Mouse (Mus musculus): ENCODE measurements around the gene Ugdh. TPM values are rescaled to one million over a fixed set of nuclear protein-coding genes. Genes with fewer than 3 reads are reported as not detected.
"Not testable (repeated sequence)": the region's sequence is repeated elsewhere in the genome, so short reads cannot be mapped to it uniquely, and the experiment has no call there.

The Ugdh gene
- polyA plus RNA-seq (2015; fragmentation: Nextera tagmentation; extraction: Ambion mirVana), result 48.3 and 51.1 TPM in 2 replicates

- peak within 1 kb of the TSS; percentile 85 for H3K4me2 ChIP-seq
- peak; percentile 98 for ATAC-seq (ENCODE audit: low FRiP score)
- H3K4me3 ChIP-seq, result peak within 1 kb of the TSS; percentile 65
- no peaks in the 10 kb centered on the region for H3K36me3 ChIP-seq
- no peaks in the 10 kb centered on the region for H3K27me3 ChIP-seq
- peak within 1 kb of the TSS; percentile 85 for H3K9ac ChIP-seq
- peaks cover 36% of the 10 kb centered on the region for H3K4me1 ChIP-seq (replicated peaks)
- H3K27ac ChIP-seq, result peak within 1 kb of the TSS; percentile 87
- whole genome bisulfite sequencing, result under 1% methylated on average over 50 of the region's 51 CpGs
- H3K9me3 ChIP-seq, result no peaks in the 10 kb centered on the region
These were observed at the start of gene Ugdh for GRCm38 (mm10) chr5:65435806-65436561. Ugdh (minus strand) TSS chr5:65435949.

- no peak overlapping the region for H3K4me3 ChIP-seq
- no peak overlapping the region for H3K9ac ChIP-seq
- ATAC-seq (ENCODE audit: low FRiP score), result no peak
- H3K27ac ChIP-seq, result no peak overlapping the region
- 90% methylated on average over 4 of the region's 4 CpGs for WGBS
- peaks cover 7% of the 10 kb centered on the region; the same call in 1 of the 2 replicates for H3K4me1 ChIP-seq (replicated peaks)
- H3K36me3 ChIP-seq, result no peaks in the 10 kb centered on the region
- no peaks in the 10 kb centered on the region for H3K27me3 ChIP-seq
- no peaks in the 10 kb centered on the region for H3K9me3 ChIP-seq
- no peak overlapping the region for H3K4me2 ChIP-seq
These were observed 47.2 kb upstream of the Ugdh start for GRCm38 (mm10) chr5:65482996-65483395.

GRCm38 (mm10) chr5:65480511-65480910, 44.8 kb upstream of the Ugdh start:
- no peaks in the 10 kb centered on the region for H3K27me3 ChIP-seq
- no peak for ATAC-seq (ENCODE audit: low FRiP score)
- H3K36me3 ChIP-seq, result no peaks in the 10 kb centered on the region
- H3K27ac ChIP-seq, result no peak overlapping the region
- no peaks in the 10 kb centered on the region for H3K9me3 ChIP-seq
- WGBS, result 86% methylated on average over 4 of the region's 4 CpGs
- H3K9ac ChIP-seq, result no peak overlapping the region
- H3K4me3 ChIP-seq, result no peak overlapping the region
- no peak overlapping the region for H3K4me2 ChIP-seq
- H3K4me1 ChIP-seq (replicated peaks), result no peaks in the 10 kb centered on the region

- Histone ChIP-seq H3K4me3 (no peak overlapping the region), H3K4me1 (replicated peaks) (no peaks in the 10 kb centered on the region), H3K9ac (no peak overlapping the region), H3K36me3 (no peaks in the 10 kb centered on the region), H3K27me3 (no peaks in the 10 kb centered on the region), H3K4me2 (no peak overlapping the region), H3K9me3 (no peaks in the 10 kb centered on the region), H3K27ac (no peak overlapping the region)
- ATAC-seq (ENCODE audit: low FRiP score), result no peak
- WGBS, result 90% methylated on average over 9 of the region's 9 CpGs
These were observed 44.1 kb upstream of the Ugdh start for GRCm38 (mm10) chr5:65479681-65480445.

- H3K9ac ChIP-seq, result no peak overlapping the region
- ATAC-seq (ENCODE audit: low FRiP score), result no peak
- WGBS, result 74% methylated on average over 4 of the region's 4 CpGs
- H3K27me3 ChIP-seq, result no peaks in the 10 kb centered on the region
- H3K4me3 ChIP-seq, result no peak overlapping the region
- H3K4me1 ChIP-seq (replicated peaks), result no peaks in the 10 kb centered on the region
- H3K4me2 ChIP-seq, result no peak overlapping the region
- no peaks in the 10 kb centered on the region for H3K36me3 ChIP-seq
- H3K9me3 ChIP-seq, result no peaks in the 10 kb centered on the region
- no peak overlapping the region for H3K27ac ChIP-seq
These were observed 42.5 kb upstream of the Ugdh start for GRCm38 (mm10) chr5:65478224-65478623.

GRCm38 (mm10) chr5:65476739-65477138, 41.0 kb upstream of the Ugdh start:
- not testable (repeated sequence) for H3K36me3 ChIP-seq; H3K4me3 ChIP-seq; H3K27ac ChIP-seq; H3K4me2 ChIP-seq; H3K9me3 ChIP-seq; H3K9ac ChIP-seq; ATAC-seq (ENCODE audit: low FRiP score); H3K27me3 ChIP-seq; H3K4me1 ChIP-seq (replicated peaks)
- 94% methylated on average over 4 of the region's 4 CpGs for WGBS

- Histone ChIP-seq H3K27ac (no peak overlapping the region), H3K4me1 (replicated peaks) (no peaks in the 10 kb centered on the region; the same call in 1 of the 2 replicates), H3K27me3 (no peaks in the 10 kb centered on the region), H3K36me3 (no peaks in the 10 kb centered on the region), H3K4me3 (no peak overlapping the region), H3K4me2 (no peak overlapping the region), H3K9ac (no peak overlapping the region), H3K9me3 (no peaks in the 10 kb centered on the region)
- 94% methylated on average over 2 of the region's 2 CpGs for WGBS
- no peak for ATAC-seq (ENCODE audit: low FRiP score)
These were observed 40.1 kb upstream of the Ugdh start for GRCm38 (mm10) chr5:65475806-65476205.

- H3K4me3 ChIP-seq, result no peak overlapping the region
- ATAC-seq (ENCODE audit: low FRiP score), result no peak
- H3K27ac ChIP-seq, result no peak overlapping the region
- H3K27me3 ChIP-seq, result no peaks in the 10 kb centered on the region
- WGBS, result 91% methylated on average over 6 of the region's 6 CpGs
- no peak overlapping the region for H3K9ac ChIP-seq
- H3K4me2 ChIP-seq, result no peak overlapping the region
- peaks cover 34% of the 10 kb centered on the region for H3K36me3 ChIP-seq
- H3K4me1 ChIP-seq (replicated peaks), result no peaks in the 10 kb centered on the region; the same call in 1 of the 2 replicates
- no peaks in the 10 kb centered on the region for H3K9me3 ChIP-seq
These were observed 34.0 kb upstream of the Ugdh start for GRCm38 (mm10) chr5:65469766-65470165.

- Histone ChIP-seq H3K9me3 (no peaks in the 10 kb centered on the region), H3K4me3 (no peak overlapping the region), H3K36me3 (peaks cover 42% of the 10 kb centered on the region), H3K9ac (no peak overlapping the region), H3K4me2 (no peak overlapping the region), H3K27ac (no peak overlapping the region), H3K4me1 (replicated peaks) (no peaks in the 10 kb centered on the region), H3K27me3 (no peaks in the 10 kb centered on the region)
- WGBS, result 78% methylated on average over 3 of the region's 3 CpGs
- no peak for ATAC-seq (ENCODE audit: low FRiP score)
These were observed 31.2 kb upstream of the Ugdh start for GRCm38 (mm10) chr5:65466911-65467310.

GRCm38 (mm10) chr5:65460361-65460760, 24.6 kb upstream of the Ugdh start:
- WGBS, result 94% methylated on average over 14 of the region's 14 CpGs
- Histone ChIP-seq H3K4me3 (no peak overlapping the region), H3K36me3 (peaks cover 46% of the 10 kb centered on the region), H3K9ac (no peak overlapping the region), H3K27ac (no peak overlapping the region), H3K9me3 (no peaks in the 10 kb centered on the region), H3K27me3 (no peaks in the 10 kb centered on the region), H3K4me1 (replicated peaks) (no peaks in the 10 kb centered on the region), H3K4me2 (no peak overlapping the region)
- no peak for ATAC-seq (ENCODE audit: low FRiP score)

GRCm38 (mm10) chr5:65459454-65459853, 23.7 kb upstream of the Ugdh start:
- Histone ChIP-seq H3K27me3 (no peaks in the 10 kb centered on the region), H3K4me3 (no peak overlapping the region), H3K9me3 (no peaks in the 10 kb centered on the region), H3K4me1 (replicated peaks) (no peaks in the 10 kb centered on the region), H3K36me3 (peaks cover 40% of the 10 kb centered on the region), H3K4me2 (no peak overlapping the region), H3K27ac (no peak overlapping the region), H3K9ac (no peak overlapping the region)
- WGBS, result 91% methylated on average over 3 of the region's 3 CpGs
- no peak for ATAC-seq (ENCODE audit: low FRiP score)

GRCm38 (mm10) chr5:65457846-65458245, 22.1 kb upstream of the Ugdh start:
- Histone ChIP-seq H3K9ac (no peak overlapping the region), H3K27ac (no peak overlapping the region), H3K36me3 (peaks cover 42% of the 10 kb centered on the region), H3K4me1 (replicated peaks) (no peaks in the 10 kb centered on the region), H3K9me3 (no peaks in the 10 kb centered on the region), H3K4me2 (no peak overlapping the region), H3K27me3 (no peaks in the 10 kb centered on the region), H3K4me3 (no peak overlapping the region)
- ATAC-seq (ENCODE audit: low FRiP score), result no peak
- WGBS, result 84% methylated on average over 5 of the region's 5 CpGs

Data from hindbrain, embryonic 13.5 days (tissue).